In the genomic region with DNA sequence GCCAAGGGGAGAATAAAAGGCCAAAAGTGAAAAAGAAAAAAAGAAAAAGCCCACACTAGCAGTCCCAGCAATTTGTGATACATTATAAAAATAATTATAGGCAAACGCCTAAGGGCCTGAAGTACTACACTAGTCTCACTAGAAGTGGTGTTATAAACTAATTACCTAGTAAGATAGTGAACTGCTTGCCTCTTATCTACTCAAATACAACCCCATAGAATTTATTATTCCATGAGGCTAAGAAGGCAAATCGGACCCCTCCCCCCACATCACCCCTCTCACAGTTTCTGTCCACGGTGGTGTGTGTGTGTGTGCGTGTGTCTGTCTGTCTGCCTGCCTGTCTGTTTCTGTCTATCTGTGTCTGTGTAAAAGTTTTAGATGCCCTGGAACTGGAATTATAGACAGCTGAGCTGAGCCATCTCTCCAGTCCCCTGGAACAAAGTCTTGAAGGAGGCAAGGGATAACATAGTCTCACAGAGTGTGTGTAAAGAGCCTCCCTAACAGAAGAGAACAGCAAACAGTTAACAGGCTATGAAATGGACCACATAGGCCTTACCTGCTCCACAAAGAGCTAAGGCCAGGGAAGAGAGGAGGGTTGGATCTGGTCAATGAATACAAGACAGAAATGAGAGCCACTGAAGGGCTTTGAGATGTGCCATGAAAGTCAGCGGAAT, we compare ENCODE assay signal across 8 mouse cellular contexts. TPM values are rescaled to one million over a fixed set of nuclear protein-coding genes. Genes with fewer than 3 reads are reported as not detected.
DNase-seq lines count a peak whose midpoint lies in the region; ATAC-seq lines count a peak whose summit lies in the region.

No protein-coding gene starts in this region.

- WGBS in limb, embryonic 11.5 days, result 66% methylated on average over 5 of the region's 5 CpGs
- whole genome bisulfite sequencing in stomach, embryonic 16.5 days, result 55% methylated on average over 5 of the region's 5 CpGs

- peak overlapping the region; percentile 34; the same call in 1 of the 2 replicates for H3K4me3 ChIP-seq in limb, embryonic 11.5 days (ENCODE audit: low read depth, low read length)
- H3K4me3 ChIP-seq in stomach, embryonic 16.5 days (replicated peaks; ENCODE audit: low read length), result peak overlapping the region; percentile 42

- H3K27me3 ChIP-seq in limb, embryonic 11.5 days (ENCODE audit: control insufficient read depth, insufficient read depth, low read length), result no peaks in the 10 kb centered on the region
- no peaks in the 10 kb centered on the region for H3K27me3 ChIP-seq in stomach, embryonic 16.5 days (ENCODE audit: control insufficient read depth, insufficient read depth, low read length)

- peak; percentile 17 for DNase-seq in adrenal gland, postnatal 10 days
- no peak for DNase-seq in adrenal gland, adult 8-10 months
- peak; percentile 18 for DNase-seq in retina, postnatal 1 day
- no peak for DNase-seq in retina, embryonic 14.5 days (ENCODE audit: low spot score)
- DNase-seq in limb, embryonic 11.5 days (ENCODE audit: low spot score), result no peak
- no peak for DNase-seq in cerebellum, adult 9-10 months

- no peak for ATAC-seq in limb, embryonic 11.5 days (ENCODE audit: insufficient number of reproducible peaks, low FRiP score, low TSS enrichment, low read depth)
- 0 out of 2 replicates have a peak, but pooled peaks have one; percentile 9 for ATAC-seq in stomach, embryonic 16.5 days (ENCODE audit: insufficient read depth, low FRiP score)
- ATAC-seq in megakaryocyte-erythroid progenitor cell, adult 5-6 weeks (replicated peaks; ENCODE audit: low FRiP score, low TSS enrichment, poor library complexity, severe bottlenecking), result no peak

- H3K4me2 ChIP-seq in limb, embryonic 11.5 days (ENCODE audit: low read depth, severe bottlenecking), result no peak overlapping the region; the same call in 1 of the 2 replicates
- peak overlapping the region; percentile 45 for H3K4me2 ChIP-seq in stomach, embryonic 16.5 days (ENCODE audit: low read depth, low read length)

- H3K27ac ChIP-seq in limb, embryonic 11.5 days (replicated peaks; ENCODE audit: low read depth, low read length), result no peak overlapping the region
- no peak overlapping the region for H3K27ac ChIP-seq in stomach, embryonic 16.5 days (ENCODE audit: low read length)

- no peaks in the 10 kb centered on the region for H3K4me1 ChIP-seq in limb, embryonic 11.5 days (ENCODE audit: control insufficient read depth, insufficient read depth, low read length)
- no peaks in the 10 kb centered on the region for H3K4me1 ChIP-seq in stomach, embryonic 16.5 days (ENCODE audit: control insufficient read depth, insufficient read depth, low read length)

- H3K9me3 ChIP-seq in limb, embryonic 11.5 days (ENCODE audit: control insufficient read depth, low read length), result no peaks in the 10 kb centered on the region
- H3K9me3 ChIP-seq in stomach, embryonic 16.5 days (replicated peaks; ENCODE audit: control insufficient read depth, low read length), result no peaks in the 10 kb centered on the region

- no peaks in the 10 kb centered on the region for H3K36me3 ChIP-seq in limb, embryonic 11.5 days (ENCODE audit: control insufficient read depth, insufficient read depth, low read length)
- no peaks in the 10 kb centered on the region for H3K36me3 ChIP-seq in stomach, embryonic 16.5 days (ENCODE audit: control insufficient read depth, insufficient read depth, low read length)

- no peak overlapping the region for H3K9ac ChIP-seq in limb, embryonic 11.5 days (ENCODE audit: low read length)
- H3K9ac ChIP-seq in stomach, embryonic 16.5 days (ENCODE audit: low read length), result no peak overlapping the region

RNA-seq across cellular contexts. Expression of a gene that starts 27.4 kb away (rescaled TPM):
- total RNA-seq in adrenal gland, postnatal 10 days (2021), result 10 to 100 TPM; 41.5 to 56.4 TPM
- total RNA-seq in adrenal gland, adult 8-10 months (2022), result 100 to 1,000 TPM in 2 of 4 experiments, 10 to 100 TPM in 2; 72.4 to 109 (median 91.3) TPM
- polyA plus RNA-seq in limb, embryonic 11.5 days (2014; fragmentation: Nextera tagmentation; extraction: Ambion mirVana), result 2.1 and 2.2 TPM in 2 replicates
- 3.0 and 3.1 TPM in 2 replicates for polyA plus RNA-seq in stomach, embryonic 16.5 days (2015; fragmentation: Nextera tagmentation; extraction: Ambion mirVana)
- total RNA-seq in megakaryocyte-erythroid progenitor cell, adult 5-6 weeks (2014; fragmentation: Nextera tagmentation), result not detected in 2 replicates
- total RNA-seq in megakaryocyte-erythroid progenitor cell, adult 5-6 weeks (2017), result 0.15 TPM in 1 of 2 replicates, not detected in the other

Comparison
In these comparisons a context has a peak if more than half of its experiments do, and no peak if none do; other contexts are left out.
1. DNase-seq: peak in adrenal gland, postnatal 10 days (single experiment) and retina, postnatal 1 day (single experiment); none in adrenal gland, adult 8-10 months (single experiment), retina, embryonic 14.5 days (single experiment), limb, embryonic 11.5 days (single experiment) and cerebellum, adult 9-10 months (single experiment).
2. RNA of a gene that starts 27.4 kb away (total RNA-seq): 72.4 to 109 TPM in adrenal gland, adult 8-10 months and 41.5 to 56.4 TPM in adrenal gland, postnatal 10 days; 0.15 TPM in megakaryocyte-erythroid progenitor cell, adult 5-6 weeks; every median in the first group is over 10 times any median in the second.